Mouse (Mus musculus) G1E (cell line): ENCODE measurements around the gene Myo1a.

Source experiments
- CTCF ChIP-seq: IDR thresholded peaks from 2 replicates; pipeline ENCODE4 v1.5.1; 2012; ENCODE audit warnings: low read depth, low read length, inconsistent platforms, mixed read lengths
- GATA1 ChIP-seq: IDR thresholded peaks from 2 replicates; pipeline ENCODE4 v1.6.1; 2012; ENCODE audit warnings: borderline replicate concordance, low read length, inconsistent platforms, mixed read lengths
- GATA2 ChIP-seq: IDR thresholded peaks from 2 replicates; pipeline ENCODE4 v1.6.1; 2012; ENCODE audit warnings: low read depth, low read length, inconsistent platforms, borderline replicate concordance
- POLR2AphosphoS5 ChIP-seq: IDR thresholded peaks from 2 replicates; pipeline ENCODE4 v1.6.1; 2012; ENCODE audit warnings: low read depth, low read length, inconsistent platforms; ENCODE audit not compliant: insufficient replicate concordance
- TAL1 ChIP-seq: conservative IDR thresholded peaks from 2 replicates; pipeline ENCODE4 v1.6.1; 2012; ENCODE audit warnings: low read depth, low read length, inconsistent platforms, mixed read lengths

GRCm38 (mm10) chr10:127730933-127731310, 26.0 kb downstream of the Myo1a start:
- TF ChIP-seq CTCF, result no peak
- no peak for TF ChIP-seq GATA1
- no peak for TF ChIP-seq POLR2AphosphoS5
- no peak for TF ChIP-seq TAL1
- no peak for TF ChIP-seq GATA2
